Mouse (Mus musculus) ovary, postnatal 36 days (tissue): Measurements from ENCODE around the gene Actn1.
A peak's percentile ranks its signal among the peaks of the same experiment; 100 is the strongest.

Experiments
- DNase-seq: peaks from one replicate; pipeline ENCODE4 v3.0.0; 2022; ENCODE audit warnings: low spot score, mixed read lengths

Actn1 gene

GRCm38 (mm10) chr12:80181831-80182230 lies 78.3 kb downstream of the Actn1 start:
- no peak for DNase-seq

- no peak for DNase-seq
Measured at GRCm38 (mm10) chr12:80178035-80178434, 82.1 kb downstream of the Actn1 start.

- no peak for DNase-seq
Measured at GRCm38 (mm10) chr12:80168736-80169135, 91.4 kb downstream of the Actn1 start.

GRCm38 (mm10) chr12:80168178-80168686 lies 91.9 kb downstream of the Actn1 start:
- DNase-seq, result peak; percentile 85

- no peak for DNase-seq
Measured at GRCm38 (mm10) chr12:80167321-80167720, 92.8 kb downstream of the Actn1 start.

GRCm38 (mm10) chr12:80166651-80167050 lies 93.5 kb downstream of the Actn1 start:
- no peak for DNase-seq

GRCm38 (mm10) chr12:80164526-80164925 lies 95.6 kb downstream of the Actn1 start:
- DNase-seq, result no peak

- no peak for DNase-seq
Measured at GRCm38 (mm10) chr12:80162448-80162847, 97.7 kb downstream of the Actn1 start.

- DNase-seq, result no peak
Measured at GRCm38 (mm10) chr12:80157675-80158074, 102.5 kb downstream of the Actn1 start.

- DNase-seq, result peak; percentile 39
Measured at GRCm38 (mm10) chr12:80153687-80154326, 106.4 kb downstream of the Actn1 start.

- DNase-seq, result no peak
Measured at GRCm38 (mm10) chr12:80153078-80153477, 107.1 kb downstream of the Actn1 start.

- DNase-seq, result no peak
Measured at GRCm38 (mm10) chr12:80151821-80152220, 108.3 kb downstream of the Actn1 start.

GRCm38 (mm10) chr12:80150624-80151023 lies 109.5 kb downstream of the Actn1 start:
- peak; percentile 49 for DNase-seq

GRCm38 (mm10) chr12:80147563-80148214 lies 112.5 kb downstream of the Actn1 start:
- DNase-seq, result no peak

- peak; percentile 72 for DNase-seq
Measured at GRCm38 (mm10) chr12:80146227-80147223, 113.6 kb downstream of the Actn1 start.

GRCm38 (mm10) chr12:80145365-80145764 lies 114.8 kb downstream of the Actn1 start:
- no peak for DNase-seq

- no peak for DNase-seq
Measured at GRCm38 (mm10) chr12:80144846-80145245, 115.3 kb downstream of the Actn1 start.

- DNase-seq, result peak; percentile 61
Measured at GRCm38 (mm10) chr12:80141470-80141869, 118.7 kb downstream of the Actn1 start.

- no peak for DNase-seq
Measured at GRCm38 (mm10) chr12:80141011-80141410, 119.2 kb downstream of the Actn1 start.

GRCm38 (mm10) chr12:80137744-80138143 lies 122.4 kb downstream of the Actn1 start:
- no peak for DNase-seq

GRCm38 (mm10) chr12:80137246-80137645 lies 122.9 kb downstream of the Actn1 start:
- no peak for DNase-seq

GRCm38 (mm10) chr12:80136264-80136930 lies 123.8 kb downstream of the Actn1 start:
- no peak for DNase-seq
